Mouse (Mus musculus): ENCODE data around the gene Mgarp. TPM values are rescaled to one million over a fixed set of nuclear protein-coding genes. Genes with fewer than 3 reads are reported as not detected.
"Not testable (repeated sequence)": the region's sequence is repeated elsewhere in the genome, so short reads cannot be mapped to it uniquely, and the experiment has no call there.

Mgarp gene
- polyA plus RNA-seq, 1 experiment from 2014 or later: 0.60 TPM

GRCm38 (mm10) chr3:51358181-51358580, 38.4 kb downstream of the Mgarp start:
- DNase-seq: peak; percentile 80
- no peaks in the 10 kb centered on the region for H3K27me3 ChIP-seq (ENCODE audit: insufficient read depth, low read length)
- TF ChIP-seq EP300 (IDR thresholded peaks at IDR 0.05; ENCODE audit: low read depth) (no peak), CTCF (IDR thresholded peaks at IDR 0.05; ENCODE audit: low read depth) (no peak)
- H3K9ac ChIP-seq (replicated peaks): no peak overlapping the region
- H3K27ac ChIP-seq (ENCODE audit: low read depth): no peak overlapping the region
- 2% methylated on average over 15 of the region's 15 CpGs for WGBS (ENCODE audit: insufficient replicate concordance)
- no peaks in the 10 kb centered on the region for H3K9me3 ChIP-seq (ENCODE audit: low read length)
- no peaks in the 10 kb centered on the region for H3K36me3 ChIP-seq (replicated peaks; ENCODE audit: insufficient read depth, low read length)
- H3K4me3 ChIP-seq (ENCODE audit: low read depth, low read length): peak overlapping the region; percentile 66
- peak; percentile 52 for ATAC-seq
- H3K4me1 ChIP-seq (ENCODE audit: insufficient read depth): peaks cover 10% of the 10 kb centered on the region
- peak overlapping the region; percentile 96 for H3K4me2 ChIP-seq (ENCODE audit: low read depth, low read length)

- ATAC-seq: no peak
- peaks cover 10% of the 10 kb centered on the region for H3K4me1 ChIP-seq (ENCODE audit: insufficient read depth)
- H3K9me3 ChIP-seq (ENCODE audit: low read length): no peaks in the 10 kb centered on the region
- peak overlapping the region; percentile 96 for H3K4me2 ChIP-seq (ENCODE audit: low read depth, low read length)
- TF ChIP-seq CTCF (IDR thresholded peaks at IDR 0.05; ENCODE audit: low read depth) (no peak), EP300 (IDR thresholded peaks at IDR 0.05; ENCODE audit: low read depth) (no peak)
- 16% methylated on average over 14 of the region's 14 CpGs for WGBS (ENCODE audit: insufficient replicate concordance)
- H3K27me3 ChIP-seq (ENCODE audit: insufficient read depth, low read length): no peaks in the 10 kb centered on the region
- H3K27ac ChIP-seq (ENCODE audit: low read depth): 0 out of 2 replicates have a peak overlapping the region, but pooled peaks have one; percentile 2
- no peak for DNase-seq
- H3K36me3 ChIP-seq (replicated peaks; ENCODE audit: insufficient read depth, low read length): no peaks in the 10 kb centered on the region
- H3K9ac ChIP-seq (replicated peaks): no peak overlapping the region
- peak overlapping the region; percentile 66 for H3K4me3 ChIP-seq (ENCODE audit: low read depth, low read length)
Measured at GRCm38 (mm10) chr3:51357624-51358023, 38.9 kb downstream of the Mgarp start.

- H3K9me3 ChIP-seq (ENCODE audit: low read length): no peaks in the 10 kb centered on the region
- no peak overlapping the region for H3K4me3 ChIP-seq (ENCODE audit: low read depth, low read length)
- no peak overlapping the region for H3K9ac ChIP-seq (replicated peaks)
- TF ChIP-seq CTCF (IDR thresholded peaks at IDR 0.05; ENCODE audit: low read depth): no peak
- TF ChIP-seq EP300 (IDR thresholded peaks at IDR 0.05; ENCODE audit: low read depth): no peak
- H3K4me1 ChIP-seq (ENCODE audit: insufficient read depth): peaks cover 10% of the 10 kb centered on the region
- 31% methylated on average over 5 of the region's 5 CpGs for WGBS (ENCODE audit: insufficient replicate concordance)
- no peaks in the 10 kb centered on the region for H3K27me3 ChIP-seq (ENCODE audit: insufficient read depth, low read length)
- no peak overlapping the region for H3K4me2 ChIP-seq (ENCODE audit: low read depth, low read length)
- no peak for ATAC-seq
- no peaks in the 10 kb centered on the region for H3K36me3 ChIP-seq (replicated peaks; ENCODE audit: insufficient read depth, low read length)
- H3K27ac ChIP-seq (ENCODE audit: low read depth): no peak overlapping the region
- DNase-seq: no peak
Measured at GRCm38 (mm10) chr3:51357078-51357477, 39.5 kb downstream of the Mgarp start.

- not testable (repeated sequence) for H3K27me3 ChIP-seq (ENCODE audit: insufficient read depth, low read length); ATAC-seq; H3K36me3 ChIP-seq (replicated peaks; ENCODE audit: insufficient read depth, low read length); H3K4me3 ChIP-seq (ENCODE audit: low read depth, low read length); DNase-seq; H3K9ac ChIP-seq (replicated peaks); H3K4me2 ChIP-seq (ENCODE audit: low read depth, low read length); H3K9me3 ChIP-seq (ENCODE audit: low read length); H3K27ac ChIP-seq (ENCODE audit: low read depth)
- WGBS (ENCODE audit: insufficient replicate concordance): 85% methylated on average over 6 of the region's 6 CpGs
- peaks cover 10% of the 10 kb centered on the region for H3K4me1 ChIP-seq (ENCODE audit: insufficient read depth)
Measured at GRCm38 (mm10) chr3:51354956-51355355, 41.6 kb downstream of the Mgarp start.

- ATAC-seq (no peak), DNase-seq (no peak)
- TF ChIP-seq CTCF (IDR thresholded peaks at IDR 0.05; ENCODE audit: low read depth) (peak; percentile 27; the same call in 1 of the 2 replicates), EP300 (IDR thresholded peaks at IDR 0.05; ENCODE audit: low read depth) (no peak)
- no peaks in the 10 kb centered on the region for H3K36me3 ChIP-seq (replicated peaks; ENCODE audit: insufficient read depth, low read length)
- no peaks in the 10 kb centered on the region for H3K27me3 ChIP-seq (ENCODE audit: insufficient read depth, low read length)
- H3K9me3 ChIP-seq (ENCODE audit: low read length): no peaks in the 10 kb centered on the region
- no peak overlapping the region for H3K4me2 ChIP-seq (ENCODE audit: low read depth, low read length)
- no peak overlapping the region for H3K9ac ChIP-seq (replicated peaks)
- no peak overlapping the region for H3K27ac ChIP-seq (ENCODE audit: low read depth)
- no peak overlapping the region for H3K4me3 ChIP-seq (ENCODE audit: low read depth, low read length)
- 71% methylated on average over 3 of the region's 3 CpGs for WGBS (ENCODE audit: insufficient replicate concordance)
- peaks cover 5% of the 10 kb centered on the region for H3K4me1 ChIP-seq (ENCODE audit: insufficient read depth)
Measured at GRCm38 (mm10) chr3:51354034-51354427, 42.5 kb downstream of the Mgarp start.

GRCm38 (mm10) chr3:51353325-51354033, 43.1 kb downstream of the Mgarp start:
- WGBS (ENCODE audit: insufficient replicate concordance): 51% methylated on average over 4 of the region's 4 CpGs
- Histone ChIP-seq H3K9me3 (ENCODE audit: low read length) (no peaks in the 10 kb centered on the region), H3K4me2 (ENCODE audit: low read depth, low read length) (no peak overlapping the region), H3K27me3 (ENCODE audit: insufficient read depth, low read length) (no peaks in the 10 kb centered on the region), H3K36me3 (replicated peaks; ENCODE audit: insufficient read depth, low read length) (no peaks in the 10 kb centered on the region), H3K27ac (ENCODE audit: low read depth) (no peak overlapping the region), H3K9ac (replicated peaks) (no peak overlapping the region), H3K4me1 (ENCODE audit: insufficient read depth) (peaks cover 3% of the 10 kb centered on the region), H3K4me3 (ENCODE audit: low read depth, low read length) (no peak overlapping the region)
- ATAC-seq (peak; percentile 67), DNase-seq (peak; percentile 73)
- TF ChIP-seq EP300 (IDR thresholded peaks at IDR 0.05; ENCODE audit: low read depth) (no peak), CTCF (IDR thresholded peaks at IDR 0.05; ENCODE audit: low read depth) (peak; percentile 89)

Data from liver, postnatal 0 days (tissue).